Mouse (Mus musculus) heart, embryonic 11.5 days (tissue): ENCODE results near the gene Dclk1. TPM values are rescaled to one million over a fixed set of nuclear protein-coding genes. Genes with fewer than 3 reads are reported as not detected.

ENCODE experiments used
- ATAC-seq: fragments of 200-750 bp; cut with Nextera tagmentation; replicated peaks from 2 replicates; pipeline ENCODE4 v1.8.0; 2017; ENCODE audit warnings: moderate library complexity; ENCODE audit not compliant: insufficient number of reproducible peaks, low FRiP score, low TSS enrichment
- H3K27ac ChIP-seq: fragments of 300-500 bp; sonication (generic); 2 replicates; pipeline ENCODE4 v1.5.1; 2014; ENCODE audit warnings: mild to moderate bottlenecking, low read depth, low read length
- H3K27me3 ChIP-seq: fragments of 300-500 bp; sonication (generic); 2 replicates; pipeline ENCODE4 v1.6.1; 2014; ENCODE audit warnings: mild to moderate bottlenecking, low read length, mixed read lengths; ENCODE audit not compliant: control insufficient read depth, insufficient read depth
- H3K36me3 ChIP-seq: fragments of 300-500 bp; sonication (generic); 2 replicates; pipeline ENCODE4 v1.6.1; 2014; ENCODE audit warnings: mild to moderate bottlenecking, low read length, moderate library complexity, mixed read lengths; ENCODE audit not compliant: control insufficient read depth, insufficient read depth
- H3K4me1 ChIP-seq: fragments of 300-500 bp; sonication (generic); 2 replicates; pipeline ENCODE4 v1.6.1; 2014; ENCODE audit warnings: low read length; ENCODE audit not compliant: control insufficient read depth, insufficient read depth
- H3K4me2 ChIP-seq: fragments of 300-500 bp; sonication (generic); 2 replicates; pipeline ENCODE4 v1.6.1; 2014; ENCODE audit warnings: mild to moderate bottlenecking, moderate library complexity
- H3K4me3 ChIP-seq: fragments of 300-500 bp; sonication (generic); 2 replicates; pipeline ENCODE4 v1.5.1; 2014; ENCODE audit warnings: low read depth, low read length
- H3K9ac ChIP-seq: fragments of 300-500 bp; sonication (generic); 2 replicates; pipeline ENCODE4 v1.6.1; 2014; ENCODE audit warnings: mild to moderate bottlenecking, low read depth, low read length, moderate library complexity
- H3K9me3 ChIP-seq: fragments of 300-500 bp; sonication (generic); replicated peaks from 2 replicates; pipeline ENCODE4 v1.6.1; 2016; ENCODE audit warnings: low read length; ENCODE audit not compliant: control insufficient read depth
- WGBS: fragments of 180-500 bp; shearing (Covaris S2); extraction: QIAGEN DNeasy Blood & Tissue Kit; methylation state at CpG from one replicate; pipeline ENCODE4 v1.1.7; 2014; ENCODE audit not compliant: insufficient replicate concordance; 5-methylcytosine and 5-hydroxymethylcytosine counted together
- polyA plus RNA-seq: library from polyadenylated mRNA; unstranded; fragments of >200 nt; fragmentation: Nextera tagmentation; extraction: Ambion mirVana; gene quantifications from 2 replicates; pipeline ENCODE4 v1.2.1, GENCODE M21; 2014

Dclk1 gene
- polyA plus RNA-seq, 1 experiment from 2014 or later = 4.7 TPM

DNA sequence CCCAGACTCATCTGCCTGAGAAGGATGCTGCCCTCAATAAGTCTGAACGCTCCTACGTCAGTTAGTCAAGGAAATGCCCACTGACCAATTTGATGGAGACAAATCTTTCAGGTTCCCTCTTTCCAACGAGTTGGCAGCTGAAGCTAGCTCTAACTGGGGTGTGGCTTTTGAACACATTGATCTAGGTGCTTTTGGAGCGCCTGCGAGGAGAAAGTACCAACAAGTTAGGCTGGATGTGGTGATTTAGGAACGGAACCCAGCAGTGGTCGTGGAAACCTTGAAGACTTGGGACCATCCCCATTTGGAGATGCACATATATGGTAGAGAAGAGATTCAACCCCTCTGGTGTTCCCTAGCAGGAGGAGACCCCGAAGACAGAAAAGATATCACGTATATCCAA, 303.8 kb downstream of the Dclk1 start:
- H3K9ac ChIP-seq = no peak overlapping the region
- H3K4me2 ChIP-seq = no peak overlapping the region
- no peak overlapping the region for H3K27ac ChIP-seq
- H3K9me3 ChIP-seq = no peaks in the 10 kb centered on the region
- ATAC-seq = no peak
- H3K4me1 ChIP-seq = peaks cover 17% of the 10 kb centered on the region
- no peak overlapping the region for H3K4me3 ChIP-seq
- no peaks in the 10 kb centered on the region for H3K27me3 ChIP-seq
- H3K36me3 ChIP-seq = no peaks in the 10 kb centered on the region
- WGBS = 89% methylated on average over 9 of the region's 9 CpGs

DNA sequence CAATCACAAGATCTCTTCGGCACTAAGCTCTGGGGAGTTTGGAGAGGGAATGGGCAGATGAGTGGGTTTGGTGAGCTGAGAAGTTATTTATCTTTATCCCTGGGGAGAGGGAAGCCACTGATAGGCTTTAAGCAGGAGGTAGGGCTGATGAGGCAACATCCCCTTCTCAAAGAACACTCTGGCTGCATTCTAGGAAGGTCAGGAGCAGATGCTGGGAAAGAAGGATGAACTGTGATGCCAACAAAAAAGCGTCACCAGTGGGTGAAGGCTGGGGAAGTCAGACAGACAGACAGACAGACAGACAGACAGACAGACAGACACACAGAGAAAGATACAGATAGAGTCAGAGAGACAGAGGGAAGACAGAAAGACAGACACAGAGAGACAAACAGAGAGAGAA, 304.9 kb downstream of the Dclk1 start:
- no peaks in the 10 kb centered on the region for H3K9me3 ChIP-seq
- ATAC-seq = no peak
- H3K4me3 ChIP-seq = no peak overlapping the region
- 40% methylated on average over 2 of the region's 2 CpGs for WGBS
- H3K27ac ChIP-seq = no peak overlapping the region
- H3K9ac ChIP-seq = no peak overlapping the region
- no peaks in the 10 kb centered on the region for H3K36me3 ChIP-seq
- H3K4me1 ChIP-seq = peaks cover 17% of the 10 kb centered on the region
- no peak overlapping the region for H3K4me2 ChIP-seq
- H3K27me3 ChIP-seq = no peaks in the 10 kb centered on the region

DNA sequence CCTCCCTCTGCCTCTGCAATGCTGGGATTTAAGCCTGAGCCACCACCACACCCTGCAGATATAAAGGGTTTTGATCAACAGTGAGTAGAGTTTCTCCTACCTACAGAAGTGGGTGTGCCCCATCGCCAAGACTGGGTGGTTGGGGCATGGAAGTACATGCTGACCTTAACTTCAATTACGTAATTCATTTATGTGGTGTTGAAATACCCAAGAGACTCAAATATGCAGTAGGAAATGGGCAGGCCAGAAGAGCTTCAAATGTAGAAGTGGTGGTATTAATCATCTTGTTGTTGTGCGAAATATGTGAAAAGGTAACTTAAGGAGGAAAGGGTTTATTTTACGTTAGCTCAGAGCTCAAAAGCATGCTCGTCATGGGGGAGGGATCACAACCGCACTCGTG, 307.2 kb downstream of the Dclk1 start:
- H3K4me3 ChIP-seq = no peak overlapping the region
- no peak for ATAC-seq
- no peaks in the 10 kb centered on the region for H3K9me3 ChIP-seq
- WGBS = 84% methylated on average over 7 of the region's 7 CpGs
- H3K4me2 ChIP-seq = no peak overlapping the region
- H3K36me3 ChIP-seq = no peaks in the 10 kb centered on the region
- H3K27ac ChIP-seq = no peak overlapping the region
- H3K27me3 ChIP-seq = no peaks in the 10 kb centered on the region
- H3K9ac ChIP-seq = no peak overlapping the region
- peaks cover 5% of the 10 kb centered on the region for H3K4me1 ChIP-seq

GRCm38 (mm10) chr3:55550962-55551361, 308.8 kb downstream of the Dclk1 start:
- Histone ChIP-seq H3K9me3 (no peaks in the 10 kb centered on the region), H3K9ac (no peak overlapping the region), H3K36me3 (no peaks in the 10 kb centered on the region), H3K27me3 (no peaks in the 10 kb centered on the region), H3K4me3 (no peak overlapping the region), H3K4me1 (no peaks in the 10 kb centered on the region), H3K4me2 (no peak overlapping the region), H3K27ac (no peak overlapping the region)
- 63% methylated on average over 4 of the region's 4 CpGs for WGBS
- no peak for ATAC-seq

DNA sequence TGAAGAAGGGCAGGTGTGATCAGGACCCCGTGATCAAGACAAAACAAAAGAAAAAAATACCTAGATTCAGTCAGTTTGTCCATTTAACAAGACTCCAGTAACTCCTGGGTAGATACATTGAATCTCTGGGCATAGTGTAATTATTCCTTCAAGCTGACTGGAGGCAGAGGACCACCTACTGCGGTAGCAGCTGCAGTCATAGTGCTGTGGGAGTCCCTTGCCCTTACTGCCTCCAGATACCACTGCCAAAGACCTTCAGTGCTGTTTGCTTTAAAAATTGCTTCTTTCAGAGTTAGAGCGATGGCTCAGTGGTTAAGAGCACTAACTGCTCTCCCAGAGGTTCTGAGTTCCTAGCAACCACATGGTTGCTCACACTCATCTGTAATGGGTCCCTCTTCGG, 309.7 kb downstream of the Dclk1 start:
- H3K9me3 ChIP-seq = no peaks in the 10 kb centered on the region
- no peak overlapping the region for H3K4me3 ChIP-seq
- H3K4me1 ChIP-seq = no peaks in the 10 kb centered on the region
- no peak overlapping the region for H3K27ac ChIP-seq
- WGBS = 84% methylated on average over 4 of the region's 4 CpGs
- ATAC-seq = no peak
- no peak overlapping the region for H3K9ac ChIP-seq
- H3K27me3 ChIP-seq = no peaks in the 10 kb centered on the region
- no peak overlapping the region for H3K4me2 ChIP-seq
- H3K36me3 ChIP-seq = no peaks in the 10 kb centered on the region

DNA sequence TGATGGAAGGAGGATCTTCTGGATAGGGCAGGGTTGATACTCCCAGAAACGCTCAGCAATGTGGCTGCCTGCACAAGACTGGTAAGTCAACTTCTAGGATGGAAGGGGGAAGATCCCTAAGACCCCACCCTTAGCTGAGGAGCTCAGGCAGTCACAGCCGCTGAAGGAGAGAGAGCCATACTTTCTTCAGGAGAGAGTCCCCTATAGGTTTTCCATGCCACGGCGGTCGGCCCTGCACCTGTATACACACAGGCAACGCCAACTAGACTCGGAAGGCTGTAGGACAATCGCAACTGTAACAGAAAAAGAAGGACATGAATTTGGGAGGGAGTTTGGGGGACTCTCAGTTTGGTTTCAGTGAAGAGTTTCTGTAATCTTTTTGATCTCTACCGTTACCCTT, 310.9 kb downstream of the Dclk1 start:
- Histone ChIP-seq H3K4me1 (no peaks in the 10 kb centered on the region), H3K36me3 (no peaks in the 10 kb centered on the region), H3K9ac (no peak overlapping the region), H3K27ac (no peak overlapping the region), H3K9me3 (no peaks in the 10 kb centered on the region), H3K4me2 (no peak overlapping the region), H3K4me3 (no peak overlapping the region), H3K27me3 (no peaks in the 10 kb centered on the region)
- no peak for ATAC-seq
- WGBS = 85% methylated on average over 9 of the region's 9 CpGs

GRCm38 (mm10) chr3:55555848-55556247, 313.7 kb downstream of the Dclk1 start:
- Histone ChIP-seq H3K4me1 (no peaks in the 10 kb centered on the region), H3K9me3 (no peaks in the 10 kb centered on the region), H3K27ac (no peak overlapping the region), H3K4me2 (no peak overlapping the region), H3K36me3 (no peaks in the 10 kb centered on the region), H3K9ac (no peak overlapping the region), H3K27me3 (no peaks in the 10 kb centered on the region), H3K4me3 (no peak overlapping the region)
- 91% methylated on average over 6 of the region's 6 CpGs for WGBS
- ATAC-seq = no peak

DNA sequence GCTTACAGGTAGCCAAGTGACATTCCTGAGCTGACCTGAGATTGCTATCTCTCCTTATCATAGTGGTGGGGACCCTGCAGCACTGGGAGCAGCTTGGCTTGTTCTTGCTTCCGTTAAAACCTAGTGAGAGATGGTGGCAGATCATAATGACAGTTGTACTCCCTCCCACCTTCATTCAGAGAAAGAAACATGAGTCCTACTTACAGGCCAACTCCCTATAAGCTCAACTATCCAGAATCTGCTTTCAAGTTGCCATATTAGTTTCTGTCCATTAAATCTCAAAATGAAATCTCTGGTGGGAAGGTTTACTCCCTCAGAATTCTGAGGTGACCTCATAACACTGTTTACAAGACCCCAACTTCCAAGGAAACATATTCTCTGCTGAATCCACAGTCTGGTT, 316.4 kb downstream of the Dclk1 start:
- 46% methylated on average over 1 of the region's 1 CpGs for WGBS
- H3K4me1 ChIP-seq = no peaks in the 10 kb centered on the region
- H3K4me2 ChIP-seq = no peak overlapping the region
- no peaks in the 10 kb centered on the region for H3K36me3 ChIP-seq
- H3K4me3 ChIP-seq = no peak overlapping the region
- ATAC-seq = no peak
- H3K27me3 ChIP-seq = no peaks in the 10 kb centered on the region
- no peak overlapping the region for H3K27ac ChIP-seq
- no peaks in the 10 kb centered on the region for H3K9me3 ChIP-seq
- H3K9ac ChIP-seq = no peak overlapping the region

- no peak overlapping the region for H3K4me3 ChIP-seq
- 86% methylated on average over 3 of the region's 3 CpGs for WGBS
- H3K4me2 ChIP-seq = no peak overlapping the region
- ATAC-seq = no peak
- no peak overlapping the region for H3K27ac ChIP-seq
- H3K4me1 ChIP-seq = no peaks in the 10 kb centered on the region
- no peaks in the 10 kb centered on the region for H3K27me3 ChIP-seq
- no peaks in the 10 kb centered on the region for H3K36me3 ChIP-seq
- H3K9me3 ChIP-seq = no peaks in the 10 kb centered on the region
- no peak overlapping the region for H3K9ac ChIP-seq
Measured at GRCm38 (mm10) chr3:55567476-55567875, 325.3 kb downstream of the Dclk1 start.
